Mouse (Mus musculus) MEL (cell line): Measurements from ENCODE around the gene Podxl. TPM values are rescaled to one million over a fixed set of nuclear protein-coding genes. Genes with fewer than 3 reads are reported as not detected.

Experiments
- DNase-seq: peaks from one replicate; pipeline ENCODE4 v3.0.0; 2011; ENCODE audit warnings: low read depth, low spot score
- H3K27ac ChIP-seq: 2 replicates; pipeline ENCODE4 v1.5.1; 2012; ENCODE audit warnings: low read depth, mild to moderate bottlenecking, control low read depth, low read length, moderate library complexity; ENCODE audit not compliant: control insufficient read depth
- H3K27me3 ChIP-seq, 2 experiments: fragments of 150-350 bp in 1 of 2; sonication (generic) in 1 of 2; 2 replicates each; pipeline ENCODE4 v1.6.1; 2012; ENCODE audit warnings: low read length in 2 of 2, mild to moderate bottlenecking in 2 of 2, improper control_type of control experiment in 1 of 2, moderate library complexity in 1 of 2; ENCODE audit not compliant: insufficient read depth in 2 of 2, control insufficient read depth in 1 of 2
- H3K36me3 ChIP-seq, 2 experiments: 2 replicates each; pipeline ENCODE4 v1.6.1; 2012 to 2014; ENCODE audit warnings: low read length in 2 of 2, improper control_type of control experiment in 1 of 2, inconsistent platforms in 1 of 2, mild to moderate bottlenecking in 1 of 2; ENCODE audit not compliant: insufficient read depth in 2 of 2, control insufficient read depth in 1 of 2
- H3K4me1 ChIP-seq, 2 experiments: fragments of 150-350 bp in 1 of 2; sonication (generic) in 1 of 2; 2 replicates each; pipeline ENCODE4 v1.6.1; 2012; ENCODE audit warnings: low read length in 2 of 2, improper control_type of control experiment in 1 of 2, mild to moderate bottlenecking in 1 of 2; ENCODE audit not compliant: insufficient read depth in 2 of 2, control insufficient read depth in 1 of 2
- H3K4me3 ChIP-seq, 2 experiments: fragments of 150-350 bp in 1 of 2; sonication (generic) in 1 of 2; 2 replicates each; pipeline ENCODE4 v1.5.1; 2012; ENCODE audit warnings: low read depth in 2 of 2, low read length in 2 of 2, mild to moderate bottlenecking in 2 of 2, moderate library complexity in 2 of 2, control low read depth in 1 of 2, improper control_type of control experiment in 1 of 2; ENCODE audit not compliant: control insufficient read depth in 1 of 2, insufficient read depth in 1 of 2
- H3K79me2 ChIP-seq: 2 replicates; pipeline ENCODE4 v1.6.1; 2012; ENCODE audit warnings: mild to moderate bottlenecking, low read length, moderate library complexity; ENCODE audit not compliant: control insufficient read depth, poor library complexity, insufficient read depth
- H3K9ac ChIP-seq: 2 replicates; pipeline ENCODE4 v1.6.1; 2012; ENCODE audit warnings: low read depth, mild to moderate bottlenecking, control low read depth, low read length, moderate library complexity; ENCODE audit not compliant: control insufficient read depth, poor library complexity, severe bottlenecking
- H3K9me3 ChIP-seq: fragments of 150-350 bp; sonication (generic); replicated peaks from 2 replicates; pipeline ENCODE4 v1.6.1; 2012; ENCODE audit warnings: mild to moderate bottlenecking, low read length, improper control_type of control experiment, moderate library complexity; ENCODE audit not compliant: insufficient read depth
- CHD2 ChIP-seq: IDR thresholded peaks from 2 replicates; pipeline ENCODE4 v1.6.1; 2011; ENCODE audit warnings: low read length, improper control_type of control experiment
- E2F4 ChIP-seq: IDR thresholded peaks from 2 replicates; pipeline ENCODE4 v1.6.1; 2011; ENCODE audit warnings: low read depth, low read length, improper control_type of control experiment, borderline replicate concordance
- EP300 ChIP-seq, 2 experiments: IDR thresholded peaks; 2 replicates each; pipeline ENCODE4 v1.6.1; 2011; ENCODE audit warnings: improper control_type of control experiment in 2 of 2, low read length in 2 of 2, low read depth in 1 of 2, mild to moderate bottlenecking in 1 of 2
- ETS1 ChIP-seq: IDR thresholded peaks from 2 replicates; pipeline ENCODE4 v1.6.1; 2012; ENCODE audit warnings: low read depth, mild to moderate bottlenecking, inconsistent platforms, low read length, improper control_type of control experiment, moderate library complexity
- GATA1 ChIP-seq: IDR thresholded peaks from 2 replicates; pipeline ENCODE4 v1.6.1; 2011; ENCODE audit warnings: low read depth, low read length, improper control_type of control experiment
- HCFC1 ChIP-seq: IDR thresholded peaks from 2 replicates; pipeline ENCODE4 v1.6.1; 2012; ENCODE audit warnings: low read depth, mild to moderate bottlenecking, inconsistent platforms, low read length, improper control_type of control experiment, moderate library complexity
- MAX ChIP-seq: IDR thresholded peaks from 2 replicates; pipeline ENCODE4 v1.6.1; 2011; ENCODE audit warnings: low read length, improper control_type of control experiment
- MAZ ChIP-seq: IDR thresholded peaks from 2 replicates; pipeline ENCODE4 v1.6.1; 2012; ENCODE audit warnings: low read depth, mild to moderate bottlenecking, inconsistent platforms, low read length, improper control_type of control experiment
- MYB ChIP-seq: IDR thresholded peaks from 2 replicates; pipeline ENCODE4 v1.6.1; 2011; ENCODE audit warnings: mild to moderate bottlenecking, low read depth, low read length, improper control_type of control experiment
- MYC ChIP-seq: IDR thresholded peaks from 2 replicates; pipeline ENCODE4 v1.6.1; 2011; ENCODE audit warnings: low read depth, mild to moderate bottlenecking, low read length, improper control_type of control experiment, moderate library complexity
- NELFE ChIP-seq: IDR thresholded peaks from 2 replicates; pipeline ENCODE4 v1.6.1; 2011; ENCODE audit warnings: low read depth, low read length, improper control_type of control experiment
- POLR2A ChIP-seq, 2 experiments: IDR thresholded peaks; 2 replicates each; pipeline ENCODE4 v1.6.1; 2011 to 2012; ENCODE audit warnings: low read length in 2 of 2, mild to moderate bottlenecking in 2 of 2, control low read depth in 1 of 2, improper control_type of control experiment in 1 of 2, low read depth in 1 of 2, moderate library complexity in 1 of 2; ENCODE audit not compliant: control insufficient read depth in 1 of 2, insufficient read depth in 1 of 2, poor library complexity in 1 of 2
- POLR2AphosphoS2 ChIP-seq: IDR thresholded peaks from 2 replicates; pipeline ENCODE4 v1.6.1; 2011; ENCODE audit warnings: low read length, improper control_type of control experiment
- POLR2AphosphoS5 ChIP-seq: IDR thresholded peaks from 2 replicates; pipeline ENCODE4 v1.6.1; 2012; ENCODE audit warnings: low read depth, borderline replicate concordance, mild to moderate bottlenecking, inconsistent platforms, low read length, moderate library complexity, mixed read lengths
- RCOR1 ChIP-seq: IDR thresholded peaks from 2 replicates; pipeline ENCODE4 v1.6.1; 2012; ENCODE audit warnings: low read depth, mild to moderate bottlenecking, inconsistent platforms, low read length, improper control_type of control experiment
- SIN3A ChIP-seq: IDR thresholded peaks from 2 replicates; pipeline ENCODE4 v1.6.1; 2012; ENCODE audit warnings: low read length, improper control_type of control experiment, inconsistent platforms
- TAL1 ChIP-seq: IDR thresholded peaks from 2 replicates; pipeline ENCODE4 v1.6.1; 2012; ENCODE audit warnings: mild to moderate bottlenecking, inconsistent platforms, low read length, moderate library complexity, mixed read lengths
- TBP ChIP-seq: IDR thresholded peaks from 2 replicates; pipeline ENCODE4 v1.8.0; 2011; ENCODE audit warnings: low read depth, low read length, improper control_type of control experiment
- TCF12 ChIP-seq: IDR thresholded peaks from 2 replicates; pipeline ENCODE4 v1.6.1; 2014; ENCODE audit warnings: low read depth, mild to moderate bottlenecking, inconsistent platforms, low read length, improper control_type of control experiment, moderate library complexity
- UBTF ChIP-seq: IDR thresholded peaks from 2 replicates; pipeline ENCODE4 v1.6.1; 2012; ENCODE audit warnings: low read depth, mild to moderate bottlenecking, inconsistent platforms, low read length, improper control_type of control experiment, moderate library complexity, borderline replicate concordance; ENCODE audit not compliant: insufficient read depth
- USF2 ChIP-seq, 2 experiments: IDR thresholded peaks; 2 replicates each; pipeline ENCODE4 v1.6.1; 2011 to 2012; ENCODE audit warnings: improper control_type of control experiment in 2 of 2, low read length in 2 of 2, borderline replicate concordance in 1 of 2, inconsistent platforms in 1 of 2, low read depth in 1 of 2, mild to moderate bottlenecking in 1 of 2; ENCODE audit not compliant: insufficient read depth in 1 of 2
- polyA plus RNA-seq, 2 experiments: library from polyadenylated mRNA; stranded (reverse) in 1 of 2; unstranded in 1 of 2; fragments of >175 nt in 1 of 2; fragments of >200 nt in 1 of 2; gene quantifications; 2 replicates each; pipeline versions ENCODE4 v1.2.1 to v1.2.4; 2012; ENCODE audit warnings: low replicate concordance in 2 of 2, low read depth in 1 of 2; ENCODE audit not compliant: insufficient read length in 2 of 2, insufficient read depth in 1 of 2, missing spikeins in 1 of 2
- total RNA-seq: library from RNA; depleted of rRNA; stranded (reverse); fragments of 300-350 nt; gene quantifications from 2 replicates; pipeline ENCODE4 v1.2.3, GENCODE M21; 2012

Gene Podxl
- total and polyA plus RNA-seq, 3 experiments: 19.1 to 40.8 TPM; not detected in 1

DNA sequence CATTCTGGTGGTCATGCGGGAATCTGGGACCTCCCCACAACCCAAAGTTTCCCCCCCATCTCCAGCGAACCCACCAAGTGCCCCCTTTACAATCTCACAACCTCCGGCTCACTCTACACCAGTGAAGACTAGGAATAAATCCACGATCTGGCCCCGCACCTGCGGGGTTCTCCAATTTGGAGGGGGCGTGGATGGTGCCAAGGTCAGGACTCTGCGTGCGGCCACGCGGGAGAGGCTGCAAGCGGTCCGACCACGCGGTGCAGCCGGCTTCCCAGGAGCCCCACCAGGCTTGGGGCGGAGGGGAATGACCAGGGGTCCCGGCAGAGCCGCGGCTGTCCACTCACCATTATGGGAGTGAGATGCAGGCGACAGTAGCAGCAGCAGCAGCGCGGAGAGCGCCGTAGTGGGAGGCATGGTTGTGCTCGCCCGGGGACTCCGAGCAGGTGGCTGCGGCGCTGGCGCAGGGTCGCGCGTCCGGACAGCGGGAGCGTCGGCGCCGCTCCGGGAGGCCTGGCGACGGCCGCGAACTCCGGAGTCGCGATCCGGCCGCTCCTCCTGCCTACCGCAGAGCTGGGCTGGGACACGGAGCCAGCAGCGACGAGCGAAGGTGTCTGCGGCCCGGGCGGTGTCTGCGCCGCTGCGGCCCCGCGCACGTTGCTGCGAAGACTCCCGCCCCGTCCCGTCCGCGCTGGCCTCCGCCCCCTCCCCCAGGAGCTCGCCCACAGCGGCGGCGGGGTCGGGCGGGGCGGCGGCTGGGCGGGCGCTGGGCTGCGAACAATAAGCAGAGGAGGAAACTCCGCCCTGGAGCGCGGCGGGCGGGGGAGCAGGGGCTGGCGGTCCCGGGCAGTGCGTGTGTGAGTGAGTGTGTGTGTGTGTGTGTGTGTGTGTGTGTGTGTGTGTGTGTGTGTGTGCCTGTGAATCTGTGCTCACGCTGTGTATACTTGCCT lies at the start of gene Podxl (continued):
- no peak for TF ChIP-seq CHD2
- TF ChIP-seq SIN3A: peak; percentile 25; the same call in 1 of the 2 replicates
- no peak for TF ChIP-seq POLR2AphosphoS2
- no peak for TF ChIP-seq POLR2AphosphoS5
- TF ChIP-seq TBP: no peak

DNA sequence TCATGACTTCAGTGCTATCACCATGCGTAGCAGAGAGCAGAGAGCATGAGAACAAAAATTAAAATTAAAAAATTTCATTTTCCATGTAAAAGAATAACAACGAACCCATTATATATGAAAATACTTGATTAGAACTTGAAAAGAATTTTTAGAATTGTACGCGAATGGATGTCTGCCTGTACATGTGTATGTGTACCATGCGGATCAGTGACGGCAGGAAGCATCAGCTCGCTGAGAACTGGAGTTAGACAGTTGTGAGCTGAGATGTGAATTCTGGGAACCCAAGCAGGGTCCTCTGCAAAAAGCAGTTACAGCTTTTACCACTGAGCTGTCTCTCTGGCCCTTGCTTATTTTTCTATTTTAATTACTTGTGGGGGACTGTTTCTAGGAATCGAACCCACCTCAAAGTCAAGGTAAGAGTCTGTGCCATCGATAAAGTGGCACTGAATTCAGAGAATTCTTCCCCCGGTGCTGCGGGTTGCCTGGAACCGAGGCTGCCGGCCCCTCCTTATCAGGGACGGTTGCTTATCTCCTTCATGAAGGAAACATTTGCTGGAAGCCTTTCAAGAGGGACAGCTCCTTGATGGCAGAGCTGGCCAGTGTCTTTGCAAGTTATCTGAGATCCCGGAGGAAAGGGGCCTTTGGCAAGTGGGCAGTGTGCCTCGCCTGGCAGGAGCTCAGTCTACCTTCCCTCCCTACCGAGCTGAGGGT lies 48.9 kb upstream of the Podxl start:
- peak overlapping the region; percentile 99 for H3K27ac ChIP-seq
- H3K4me3 ChIP-seq: peak overlapping the region; percentile 55 to 58
- no peaks in the 10 kb centered on the region for H3K9me3 ChIP-seq
- H3K27me3 ChIP-seq: no peaks in the 10 kb centered on the region
- DNase-seq: peak; percentile 86
- TF ChIP-seq E2F4 (no peak), MYC (peak; percentile 88), EP300 (IDR thresholded peaks at IDR 0.05; ENCODE audit: low read depth in 1 of 2, low read length in 2 of 2) (peak; percentile 78 to 95), POLR2A (IDR thresholded peaks at IDR 0.05; ENCODE audit: control insufficient read depth in 1 of 2, insufficient read depth in 1 of 2, low read depth in 1 of 2, low read length in 2 of 2, poor library complexity in 1 of 2) (peak in 1 of 2 experiments; percentile 54; a peak in 1 of 4 replicates), CHD2 (no peak), POLR2AphosphoS2 (no peak), UBTF (peak; percentile 99), GATA1 (peak; percentile 92), MAX (peak; percentile 66; the same call in 1 of the 2 replicates), ETS1 (peak; percentile 65), TBP (peak; percentile 95), HCFC1 (0 out of 2 replicates have a peak, but pooled peaks have one; percentile 29), RCOR1 (0 out of 2 replicates have a peak, but pooled peaks have one; percentile 71), MYB (peak; percentile 73; the same call in 1 of the 2 replicates), TAL1 (peak; percentile 72), USF2 (IDR thresholded peaks at IDR 0.05; ENCODE audit: borderline replicate concordance in 1 of 2, insufficient read depth in 1 of 2, low read depth in 1 of 2, low read length in 2 of 2) (no peak), NELFE (peak; percentile 11; the same call in 1 of the 2 replicates), MAZ (peak; percentile 38; the same call in 1 of the 2 replicates), TCF12 (peak; percentile 90)
- H3K4me1 ChIP-seq: peaks cover 11 to 43% of the 10 kb centered on the region in 2 experiments; a peak in 3 of 4 replicates
- H3K36me3 ChIP-seq: peaks cover 0 to 33% of the 10 kb centered on the region in 2 experiments; a peak in 2 of 4 replicates
- H3K79me2 ChIP-seq: peaks cover 2% of the 10 kb centered on the region; the same call in 1 of the 2 replicates
- H3K9ac ChIP-seq: peak overlapping the region; percentile 83
